Mouse (Mus musculus): ENCODE measurements around the gene Pfas.
"Not testable (repeated sequence)": the region's sequence is repeated elsewhere in the genome, so short reads cannot be mapped to it uniquely, and the experiment has no call there.

Pfas gene

DNA sequence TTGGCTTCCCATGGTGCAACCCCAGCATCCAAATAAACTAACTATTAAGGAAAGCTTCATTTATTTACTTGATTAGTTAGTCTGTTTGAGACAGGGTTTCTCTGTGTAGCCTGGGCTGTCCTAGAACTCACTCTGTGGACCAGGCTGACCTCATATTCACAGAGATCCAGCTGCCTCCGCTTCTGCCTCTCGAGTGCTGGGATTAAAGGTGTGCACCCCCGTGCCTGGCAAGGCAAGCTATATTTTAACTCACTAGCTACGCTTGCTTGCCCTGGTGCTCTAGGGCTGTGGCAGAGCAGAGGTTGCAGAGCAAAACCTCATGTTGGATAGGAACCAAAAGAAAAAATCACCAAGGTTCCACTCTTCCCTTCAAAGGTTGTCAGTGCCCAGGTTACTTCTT, 67.7 kb downstream of the Pfas start:
- no peak for DNase-seq (ENCODE audit: low read depth in 2 of 2, low spot score in 2 of 2)

DNA sequence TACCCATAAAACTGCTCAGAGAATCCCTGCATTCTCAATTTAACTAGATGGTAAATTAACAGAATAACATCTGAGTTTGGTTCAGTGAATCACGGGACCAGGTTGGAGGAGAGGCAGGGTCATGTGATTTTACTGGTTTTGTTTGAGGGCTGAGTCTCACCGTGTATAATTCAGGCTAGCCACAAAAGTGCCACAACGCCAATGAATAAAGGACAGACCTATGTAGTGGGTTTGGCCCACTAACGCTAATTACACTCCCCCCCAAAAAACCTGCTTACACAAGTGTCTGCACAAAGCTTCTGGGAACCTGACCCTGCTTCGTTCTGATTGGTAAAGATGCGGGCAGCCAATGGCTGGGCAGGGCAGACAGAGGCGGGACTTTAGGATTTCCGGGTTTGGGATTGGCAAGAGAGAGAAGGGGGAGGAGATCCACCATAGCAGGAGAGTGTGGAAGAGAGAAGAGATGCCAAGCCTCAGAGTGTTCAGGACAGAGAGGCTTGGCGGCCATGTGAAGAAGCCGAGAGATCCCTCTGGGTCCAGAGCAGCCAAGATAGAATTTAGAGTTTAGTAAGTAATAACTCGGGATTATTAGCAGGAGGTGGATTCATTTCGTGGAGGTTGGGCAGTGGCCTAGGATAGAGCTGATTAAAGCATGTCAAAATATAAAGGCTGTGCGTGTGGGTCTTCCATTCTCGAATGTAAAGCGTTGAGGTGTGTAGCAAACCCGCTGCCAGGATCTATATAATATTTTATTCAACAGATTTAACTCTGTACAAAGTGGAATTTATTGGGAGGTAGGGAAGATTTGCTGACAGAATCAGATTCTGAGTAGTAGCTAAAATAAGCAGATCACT, 68.6 kb downstream of the Pfas start:
- peak; percentile 69 to 82 for DNase-seq (ENCODE audit: low read depth in 2 of 2, low spot score in 2 of 2)

DNA sequence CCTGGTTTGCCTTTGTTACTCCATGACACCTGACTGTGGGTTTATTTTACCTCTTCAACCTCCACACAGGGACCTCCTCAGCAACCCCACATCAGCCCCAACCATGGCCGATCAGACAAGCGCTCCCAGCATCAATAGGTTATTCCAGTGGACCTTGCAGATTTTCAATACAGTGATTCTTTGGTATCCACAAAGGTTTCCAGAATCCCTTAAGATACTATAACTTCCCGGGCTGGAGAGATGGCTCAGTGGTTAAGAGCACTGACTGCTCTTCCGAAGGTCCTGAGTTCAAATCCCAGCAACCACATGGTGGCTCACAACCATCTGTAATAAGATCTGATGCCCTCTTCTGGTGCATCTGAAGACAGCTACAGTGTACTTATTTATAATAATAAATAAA, 71.3 kb downstream of the Pfas start:
- not testable (repeated sequence) for DNase-seq (ENCODE audit: low read depth in 2 of 2, low spot score in 2 of 2)
